Mouse (Mus musculus) midbrain, embryonic 11.5 days (tissue): Measurements from ENCODE around the gene Olfm2. TPM values are rescaled to one million over a fixed set of nuclear protein-coding genes. Genes with fewer than 3 reads are reported as not detected.

Source experiments
- ATAC-seq: fragments of 200-750 bp; cut with Nextera tagmentation; 2 replicates; pipeline ENCODE4 v1.8.0; 2017; ENCODE audit warnings: moderate TSS enrichment, moderate library complexity; ENCODE audit not compliant: low FRiP score
- DNase-seq: peaks from one replicate; pipeline ENCODE4 v3.0.0; 2015; ENCODE audit warnings: low spot score; ENCODE audit errors: missing footprints
- H3K27ac ChIP-seq: fragments of 300-500 bp; sonication (generic); 2 replicates; pipeline ENCODE4 v1.5.1; 2014; ENCODE audit warnings: low read depth, low read length
- H3K27me3 ChIP-seq: fragments of 300-500 bp; sonication (generic); 2 replicates; pipeline ENCODE4 v1.6.1; 2014; ENCODE audit warnings: mild to moderate bottlenecking, low read length, moderate library complexity, mixed read lengths; ENCODE audit not compliant: control insufficient read depth, insufficient read depth
- H3K36me3 ChIP-seq: fragments of 300-500 bp; sonication (generic); 2 replicates; pipeline ENCODE4 v1.6.1; 2014; ENCODE audit warnings: mild to moderate bottlenecking, low read length, moderate library complexity, mixed read lengths; ENCODE audit not compliant: control insufficient read depth, insufficient read depth
- H3K4me1 ChIP-seq: fragments of 300-500 bp; sonication (generic); 2 replicates; pipeline ENCODE4 v1.6.1; 2014; ENCODE audit warnings: low read length; ENCODE audit not compliant: control insufficient read depth, insufficient read depth
- H3K4me2 ChIP-seq: fragments of 300-500 bp; sonication (generic); 2 replicates; pipeline ENCODE4 v1.6.1; 2014; ENCODE audit warnings: mild to moderate bottlenecking, moderate library complexity
- H3K4me3 ChIP-seq: fragments of 300-500 bp; sonication (generic); 2 replicates; pipeline ENCODE4 v1.5.1; 2014; ENCODE audit warnings: low read depth, low read length
- H3K9ac ChIP-seq: fragments of 300-500 bp; sonication (generic); 2 replicates; pipeline ENCODE4 v1.6.1; 2014; ENCODE audit warnings: low read length
- H3K9me3 ChIP-seq: fragments of 300-500 bp; sonication (generic); 2 replicates; pipeline ENCODE4 v1.6.1; 2016; ENCODE audit warnings: low read length; ENCODE audit not compliant: control insufficient read depth
- WGBS: fragments of 180-500 bp; shearing (Covaris S2); extraction: QIAGEN DNeasy Blood & Tissue Kit; methylation state at CpG from one replicate; pipeline ENCODE4 v1.1.7; 2014; 5-methylcytosine and 5-hydroxymethylcytosine counted together
- polyA plus RNA-seq: library from polyadenylated mRNA; unstranded; fragments of >200 nt; fragmentation: Nextera tagmentation; extraction: Ambion mirVana; gene quantifications from 2 replicates; pipeline ENCODE4 v1.2.1, GENCODE M21; 2014

The Olfm2 gene
- polyA plus RNA-seq, 1 experiment from 2014 or later: 35.3 TPM

DNA sequence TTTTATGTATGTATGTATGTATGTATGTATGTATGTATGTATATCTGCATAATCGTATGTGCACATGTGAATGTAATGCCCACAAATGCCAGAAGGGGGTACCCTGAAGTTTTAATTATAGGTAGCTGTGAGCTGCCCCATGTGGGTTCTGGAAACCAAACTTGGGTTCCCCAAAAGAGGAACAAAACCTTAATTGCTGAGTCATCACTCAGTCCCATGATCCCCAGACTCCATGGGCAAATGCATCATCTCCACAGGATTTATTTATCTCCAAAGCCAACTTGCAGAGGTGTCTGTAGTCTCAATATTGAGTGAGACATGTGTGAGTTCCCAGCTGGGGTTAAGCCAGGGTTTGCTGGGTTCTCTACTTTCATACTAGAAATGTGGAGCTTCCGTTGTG, 8.9 kb downstream of the Olfm2 start:
- Histone ChIP-seq H3K4me3 (no peak overlapping the region), H3K9ac (no peak overlapping the region), H3K4me1 (no peaks in the 10 kb centered on the region), H3K4me2 (no peak overlapping the region), H3K9me3 (no peaks in the 10 kb centered on the region), H3K27ac (no peak overlapping the region), H3K36me3 (no peaks in the 10 kb centered on the region), H3K27me3 (no peaks in the 10 kb centered on the region)
- WGBS: 94% methylated on average over 2 of the region's 2 CpGs
- DNase-seq (no peak), ATAC-seq (no peak)

DNA sequence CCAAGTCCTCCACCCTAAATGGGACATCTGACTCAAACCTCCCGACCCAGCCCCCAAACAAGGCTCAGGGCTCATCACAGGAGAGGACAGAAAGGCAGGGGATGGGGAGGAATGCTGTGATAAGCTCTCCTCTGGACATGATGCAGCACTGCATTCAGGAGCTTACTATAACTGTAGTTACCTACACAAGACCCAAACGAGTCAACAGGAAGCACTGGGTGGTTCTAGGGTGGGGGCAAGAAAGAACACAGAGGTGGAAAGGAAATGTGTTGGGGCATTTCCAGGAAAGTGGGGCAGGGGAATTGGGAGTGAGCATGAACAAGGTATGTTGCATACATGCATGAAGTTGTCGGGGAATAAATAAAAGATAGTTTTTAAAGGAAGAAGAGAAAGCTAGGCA, 11.5 kb downstream of the Olfm2 start:
- DNase-seq (no peak), ATAC-seq (no peak)
- H3K27me3 ChIP-seq: no peaks in the 10 kb centered on the region
- H3K4me3 ChIP-seq: no peak overlapping the region
- no peak overlapping the region for H3K4me2 ChIP-seq
- H3K4me1 ChIP-seq: no peaks in the 10 kb centered on the region
- WGBS: 83% methylated on average over 3 of the region's 3 CpGs
- H3K9me3 ChIP-seq: no peaks in the 10 kb centered on the region
- H3K36me3 ChIP-seq: no peaks in the 10 kb centered on the region
- no peak overlapping the region for H3K9ac ChIP-seq
- no peak overlapping the region for H3K27ac ChIP-seq

DNA sequence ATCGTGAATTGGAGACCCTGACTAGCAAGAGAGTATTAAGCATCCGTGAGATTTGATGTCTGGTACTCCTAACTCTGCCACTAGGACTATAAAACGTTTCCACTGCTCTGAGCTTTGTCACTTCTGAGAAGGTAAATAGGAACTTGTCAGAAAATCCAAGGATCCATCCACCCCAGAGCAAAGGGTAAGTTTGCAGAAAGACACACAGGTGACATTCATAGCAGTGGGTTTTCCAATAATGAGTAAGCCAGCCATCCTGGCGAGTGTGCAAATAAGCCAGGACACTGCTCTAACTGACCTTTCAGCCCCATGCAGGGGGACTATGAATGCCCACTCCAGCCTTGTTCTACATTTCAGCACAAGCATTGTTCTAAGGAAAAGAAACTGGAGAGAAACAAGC, 14.4 kb downstream of the Olfm2 start:
- no peak overlapping the region for H3K27ac ChIP-seq
- H3K36me3 ChIP-seq: no peaks in the 10 kb centered on the region
- no peak overlapping the region for H3K4me2 ChIP-seq
- no peak for DNase-seq
- H3K4me1 ChIP-seq: peaks cover 4% of the 10 kb centered on the region; the same call in 1 of the 2 replicates
- no peak overlapping the region for H3K4me3 ChIP-seq
- no peak overlapping the region for H3K9ac ChIP-seq
- no peaks in the 10 kb centered on the region for H3K9me3 ChIP-seq
- no peak for ATAC-seq
- H3K27me3 ChIP-seq: peaks cover 10% of the 10 kb centered on the region
- WGBS: 57% methylated on average over 4 of the region's 4 CpGs

DNA sequence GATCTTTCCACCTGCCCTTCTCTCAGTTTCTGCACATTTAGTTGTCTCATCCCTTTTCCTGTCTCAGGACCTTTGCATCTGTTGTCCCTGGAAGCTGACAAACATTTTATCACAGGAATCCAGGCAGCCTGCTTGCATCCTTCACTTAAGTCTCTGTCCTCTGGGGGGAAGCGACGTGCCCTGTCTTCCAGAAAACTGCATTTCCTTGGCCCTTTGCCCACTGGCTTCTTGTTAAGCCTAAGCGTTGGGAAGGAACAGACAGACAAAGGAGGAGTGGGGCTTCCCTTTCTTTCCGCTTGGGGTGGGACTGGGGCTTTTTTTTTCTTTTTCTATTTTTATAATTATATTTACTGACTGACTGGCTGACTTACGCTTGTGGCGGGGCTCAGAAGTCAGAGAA, 16.7 kb downstream of the Olfm2 start:
- Histone ChIP-seq H3K4me2 (no peak overlapping the region), H3K4me3 (no peak overlapping the region), H3K4me1 (peaks cover 15% of the 10 kb centered on the region), H3K9ac (no peak overlapping the region), H3K9me3 (no peaks in the 10 kb centered on the region), H3K36me3 (no peaks in the 10 kb centered on the region), H3K27me3 (peaks cover 28% of the 10 kb centered on the region), H3K27ac (no peak overlapping the region)
- DNase-seq (peak; percentile 78), ATAC-seq (no peak)
- WGBS: 54% methylated on average over 6 of the region's 6 CpGs

DNA sequence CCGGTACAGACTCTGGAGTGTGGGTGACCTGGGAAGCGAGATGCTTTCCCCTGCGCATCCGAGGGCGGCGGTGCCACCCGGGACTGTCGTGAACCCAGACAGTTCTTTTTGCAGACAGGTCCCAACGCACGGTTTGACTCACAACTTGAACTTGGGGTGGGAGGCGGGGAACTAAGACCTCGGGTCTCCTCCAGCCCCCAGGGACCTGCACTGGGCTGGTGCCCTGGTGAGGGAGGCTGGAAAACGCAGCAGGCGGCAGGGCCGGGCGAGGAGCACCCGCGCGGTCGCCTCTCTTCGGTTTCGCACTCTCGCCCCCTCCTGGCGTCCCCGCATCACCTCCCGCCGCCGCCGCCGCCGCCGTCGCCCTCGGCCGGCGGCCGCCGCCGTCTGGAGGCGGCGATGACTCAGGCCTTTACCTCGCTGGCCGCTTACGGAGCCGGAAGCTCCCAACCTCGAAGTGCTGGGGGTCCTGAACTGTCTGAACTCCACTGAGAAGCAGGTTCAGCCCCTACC, 18.5 kb downstream of the Olfm2 start:
- peak overlapping the region; percentile 98 for H3K4me2 ChIP-seq
- H3K27me3 ChIP-seq: peaks cover 28% of the 10 kb centered on the region
- H3K4me1 ChIP-seq: peaks cover 15% of the 10 kb centered on the region
- WGBS: under 1% methylated on average over 46 of the region's 46 CpGs
- no peaks in the 10 kb centered on the region for H3K36me3 ChIP-seq
- no peak overlapping the region for H3K27ac ChIP-seq
- H3K9ac ChIP-seq: peak overlapping the region; percentile 70
- peak; percentile 95 for DNase-seq
- H3K9me3 ChIP-seq: no peaks in the 10 kb centered on the region
- ATAC-seq: peak; percentile 78
- peak overlapping the region; percentile 57 for H3K4me3 ChIP-seq

DNA sequence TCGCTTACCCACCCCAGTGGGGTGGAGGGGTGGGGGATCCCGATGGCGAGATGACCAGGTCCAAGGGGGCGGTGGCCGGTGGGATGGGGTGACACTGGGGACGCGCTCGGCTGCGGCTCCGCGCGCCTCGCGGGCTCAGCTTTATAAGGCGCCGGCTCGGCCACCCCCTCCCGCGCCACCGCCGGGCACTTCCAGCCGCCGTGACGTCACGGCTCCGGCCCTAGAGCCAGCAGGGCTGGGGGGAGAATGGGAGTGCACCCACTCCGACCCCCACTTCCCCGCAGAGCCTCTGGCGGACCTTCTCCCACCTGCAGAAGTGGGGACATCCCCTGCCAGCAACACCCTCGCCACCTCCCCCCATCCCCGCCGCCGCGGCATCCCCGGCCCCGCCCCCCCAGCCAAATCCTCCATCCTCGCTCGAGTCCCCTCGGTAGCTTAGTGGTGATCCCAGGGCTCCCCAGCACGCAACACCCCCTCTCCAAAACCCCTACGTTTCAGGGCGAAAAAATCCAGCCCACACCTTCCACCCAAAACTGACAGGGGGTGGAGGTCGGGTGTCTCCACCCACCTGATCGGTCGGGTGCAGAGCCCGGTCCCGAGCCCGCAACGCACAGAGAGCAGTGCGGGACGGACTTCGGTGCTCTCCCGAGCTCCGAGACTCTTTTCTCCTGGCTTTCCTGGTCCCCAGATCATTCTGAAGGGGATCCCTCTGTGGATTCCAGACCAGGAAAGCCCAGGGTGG, 19.1 kb downstream of the Olfm2 start:
- DNase-seq (peak; percentile 93), ATAC-seq (peak; percentile 67)
- H3K4me1 ChIP-seq: peaks cover 15% of the 10 kb centered on the region
- H3K27me3 ChIP-seq: peaks cover 28% of the 10 kb centered on the region
- peak overlapping the region; percentile 70 for H3K9ac ChIP-seq
- H3K27ac ChIP-seq: no peak overlapping the region
- H3K9me3 ChIP-seq: no peaks in the 10 kb centered on the region
- peak overlapping the region; percentile 57 for H3K4me3 ChIP-seq
- no peaks in the 10 kb centered on the region for H3K36me3 ChIP-seq
- peak overlapping the region; percentile 98 for H3K4me2 ChIP-seq
- WGBS: under 1% methylated on average over 53 of the region's 54 CpGs

DNA sequence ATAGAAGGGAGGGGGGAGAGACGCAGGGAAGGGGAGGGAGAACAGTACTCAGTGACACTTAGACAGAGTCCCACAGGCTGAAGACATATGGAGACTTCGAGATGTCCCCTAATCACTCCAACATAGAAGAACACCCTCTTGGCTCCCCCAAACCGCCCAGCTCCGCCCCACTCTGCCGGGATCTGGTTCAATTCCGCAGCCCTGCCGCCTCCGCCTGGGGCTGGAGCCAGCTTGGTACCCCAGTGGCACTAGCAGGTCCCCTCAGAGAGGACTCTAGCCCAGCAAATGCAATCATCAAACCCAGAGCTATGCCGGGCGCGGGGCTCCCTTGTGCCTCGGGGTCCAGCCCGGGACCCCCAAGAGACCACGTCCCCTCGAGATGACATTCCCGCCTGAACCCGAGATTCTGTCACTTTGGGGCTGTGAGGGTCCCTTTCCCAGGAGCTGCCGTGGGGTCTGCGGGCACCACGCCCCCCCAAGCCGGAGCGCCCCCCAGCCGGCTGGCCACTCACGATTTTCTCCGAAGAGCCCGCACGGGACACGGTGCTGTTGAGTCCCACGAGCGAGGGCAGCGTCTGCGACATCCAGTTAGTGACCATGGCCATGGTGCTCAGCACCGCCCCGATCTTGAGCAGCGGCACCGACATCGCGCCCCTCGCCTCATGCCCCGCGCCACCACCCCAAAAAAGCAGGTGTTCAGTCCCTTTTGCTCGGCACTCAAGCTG, 19.9 kb downstream of the Olfm2 start:
- H3K9ac ChIP-seq: peak overlapping the region; percentile 70
- H3K27me3 ChIP-seq: peaks cover 28% of the 10 kb centered on the region
- 1% methylated on average over 37 of the region's 42 CpGs for WGBS
- H3K4me3 ChIP-seq: peak overlapping the region; percentile 57
- no peaks in the 10 kb centered on the region for H3K36me3 ChIP-seq
- H3K9me3 ChIP-seq: no peaks in the 10 kb centered on the region
- H3K27ac ChIP-seq: no peak overlapping the region
- ATAC-seq (peak; percentile 31), DNase-seq (peak; percentile 88)
- H3K4me1 ChIP-seq: peaks cover 18% of the 10 kb centered on the region
- H3K4me2 ChIP-seq: peak overlapping the region; percentile 98

DNA sequence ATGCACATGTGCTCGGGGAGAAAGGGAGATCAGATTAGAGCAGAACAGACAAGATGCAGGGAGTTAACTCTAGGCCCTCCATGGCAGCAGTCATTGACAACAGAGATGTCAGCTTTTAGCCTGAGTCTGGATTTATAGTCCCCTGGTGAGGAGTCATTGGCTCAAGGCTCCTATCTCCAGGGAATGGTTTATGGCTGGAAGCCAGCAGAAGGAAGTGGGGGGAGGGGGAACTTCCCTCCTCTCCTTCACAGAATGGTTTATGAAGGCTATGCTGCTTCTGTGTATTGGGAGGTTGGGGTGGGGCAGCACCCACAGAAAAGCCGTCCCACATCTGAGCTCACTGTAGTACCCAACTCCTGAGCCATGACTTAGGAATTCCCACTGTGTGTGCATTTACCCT, 24.6 kb downstream of the Olfm2 start:
- Histone ChIP-seq H3K36me3 (no peaks in the 10 kb centered on the region), H3K4me1 (peaks cover 13% of the 10 kb centered on the region), H3K9ac (no peak overlapping the region), H3K4me3 (no peak overlapping the region), H3K4me2 (no peak overlapping the region), H3K27me3 (peaks cover 17% of the 10 kb centered on the region; the same call in 1 of the 2 replicates), H3K27ac (no peak overlapping the region), H3K9me3 (peaks cover 4% of the 10 kb centered on the region; the same call in 1 of the 2 replicates)
- no peak for ATAC-seq
- 73% methylated on average over 2 of the region's 2 CpGs for WGBS
- no peak for DNase-seq

DNA sequence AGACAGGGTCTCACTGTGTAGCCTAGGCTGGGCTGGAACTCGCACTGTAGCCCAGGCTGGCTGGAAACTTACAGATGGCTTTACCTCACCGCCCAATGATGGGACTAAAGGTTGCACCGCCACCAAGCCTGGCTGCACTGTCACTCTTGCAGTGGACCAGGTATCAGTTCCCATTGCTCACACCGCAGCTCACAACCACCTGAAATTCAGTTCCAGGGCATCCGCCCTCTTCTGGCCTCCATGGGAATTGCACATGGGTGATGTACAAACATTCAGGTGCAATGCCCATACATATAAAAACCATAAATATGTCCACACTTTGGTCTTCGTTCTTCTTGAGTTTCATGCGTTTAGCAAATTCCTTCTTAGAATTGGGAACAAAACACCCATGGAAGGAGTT, 30.8 kb downstream of the Olfm2 start:
- ATAC-seq (no peak), DNase-seq (peak; percentile 68)
- Histone ChIP-seq H3K27ac (no peak overlapping the region), H3K27me3 (no peaks in the 10 kb centered on the region), H3K4me3 (no peak overlapping the region), H3K4me1 (peaks cover 5% of the 10 kb centered on the region; the same call in 1 of the 2 replicates), H3K36me3 (peaks cover 3% of the 10 kb centered on the region; the same call in 1 of the 2 replicates), H3K9me3 (peaks cover 6% of the 10 kb centered on the region), H3K9ac (no peak overlapping the region), H3K4me2 (no peak overlapping the region)
- 72% methylated on average over 7 of the region's 7 CpGs for WGBS
